Mouse (Mus musculus) testis, postnatal 14 days (tissue): ENCODE measurements around the gene Plod2.
A peak's percentile ranks its signal among the peaks of the same experiment; 100 is the strongest.

ENCODE experiments used
- DNase-seq: peaks from one replicate; pipeline ENCODE4 v3.0.0; 2021; ENCODE audit warnings: low spot score

Plod2 gene

DNA sequence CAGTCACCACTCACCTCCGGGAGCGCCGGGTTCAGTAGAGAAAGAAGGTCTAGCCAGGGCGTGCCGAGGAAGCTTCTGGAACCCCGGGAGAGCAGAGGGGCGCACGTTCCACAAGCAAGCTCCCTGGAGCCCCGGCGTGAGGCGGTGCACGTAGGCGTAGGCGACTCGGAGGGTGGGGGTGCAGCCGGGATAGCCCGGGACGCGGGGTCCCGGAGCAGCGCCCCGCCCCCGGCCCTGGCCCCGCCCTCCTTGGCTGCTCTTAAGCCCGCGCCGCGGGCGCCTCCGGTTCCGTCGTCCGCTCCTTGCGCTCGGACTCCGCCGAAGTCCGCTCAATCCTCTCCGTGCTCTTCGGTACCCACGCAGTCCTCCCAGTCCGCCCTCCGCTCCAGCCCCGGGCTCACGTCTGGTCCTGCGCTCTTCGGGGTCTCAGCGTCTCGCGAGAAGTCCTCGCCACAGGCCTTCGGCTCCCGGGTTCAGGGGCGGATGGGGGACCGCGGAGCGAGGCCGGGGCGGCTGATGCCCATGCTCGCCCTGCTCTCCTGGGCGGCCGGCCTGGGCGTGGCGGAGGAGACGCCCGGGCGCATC, at the start of gene Plod2:
Gene Plod2, plus strand, starts transcription at position 247 of the 585 bp plus-strand sequence.
- DNase-seq, result peak; percentile 79

DNA sequence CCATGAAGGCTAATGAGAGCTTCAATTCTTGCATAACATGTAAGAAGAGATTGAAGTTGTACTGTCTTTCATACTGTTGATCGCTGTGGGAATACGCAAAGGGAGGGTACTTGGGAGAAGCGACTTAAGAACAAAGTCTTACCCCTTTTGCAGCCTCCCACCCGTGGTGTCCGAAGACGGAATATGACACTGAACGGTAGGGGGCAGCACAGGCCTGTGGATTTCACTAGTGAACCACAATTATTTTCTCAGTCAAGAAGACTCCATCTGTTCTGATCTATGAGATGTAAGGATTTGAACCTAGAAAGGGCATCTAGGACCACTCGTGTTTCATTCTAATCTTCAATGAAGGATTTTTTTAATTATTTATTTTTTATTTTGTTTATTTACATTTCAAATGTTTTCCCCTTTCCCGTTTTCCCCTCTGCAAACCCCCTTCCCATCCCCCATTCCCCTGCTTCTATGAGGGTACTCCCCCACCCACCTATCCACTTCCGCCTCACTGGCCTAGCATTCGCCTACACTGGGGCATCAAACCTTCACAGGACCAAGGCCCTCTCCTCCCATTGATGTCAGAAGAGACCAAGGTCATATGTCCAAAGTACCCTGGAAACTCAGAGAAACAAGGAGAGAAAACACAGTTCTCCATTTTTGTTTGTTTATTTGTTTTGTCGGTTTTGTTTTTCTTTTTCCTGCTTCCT, 42.2 kb upstream of the Plod2 start:
- DNase-seq, result peak; percentile 60

DNA sequence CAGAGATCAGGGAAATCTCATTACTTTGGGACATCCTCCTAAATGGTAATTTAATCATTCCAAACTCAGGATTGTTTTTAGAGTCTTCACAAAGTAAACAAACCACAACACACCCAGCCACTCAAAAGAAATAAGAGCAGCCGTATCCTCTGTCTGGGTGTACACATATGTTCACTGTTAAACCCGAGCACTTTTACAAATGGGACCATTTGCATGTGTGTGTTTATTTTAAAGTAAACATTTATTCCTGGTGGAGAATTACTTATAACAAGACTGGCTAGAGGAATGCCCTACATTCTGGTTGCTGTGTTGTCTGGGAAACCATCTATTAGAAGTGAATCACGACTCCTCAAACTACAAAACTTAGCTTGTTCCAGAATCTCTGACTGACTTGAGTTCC, 37.8 kb upstream of the Plod2 start:
- no peak for DNase-seq

DNA sequence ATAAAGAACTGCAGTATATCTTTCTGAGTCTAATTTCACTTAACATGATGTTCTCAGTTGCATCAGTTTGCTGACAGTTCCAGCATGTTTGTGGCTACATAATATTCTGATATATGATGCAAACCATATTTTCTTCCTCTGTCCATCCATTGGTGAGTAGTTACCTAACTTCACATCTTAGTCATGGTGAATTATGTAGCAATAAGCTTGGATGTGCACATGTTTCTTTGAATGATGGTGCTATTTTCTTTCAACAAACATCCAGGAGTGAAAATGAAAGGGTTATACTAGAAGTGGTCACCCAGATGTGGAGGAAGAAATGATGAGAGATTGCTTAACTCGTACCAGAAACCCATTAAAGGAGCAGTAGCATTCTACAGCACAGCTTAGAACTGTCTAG, 37.1 kb upstream of the Plod2 start:
- DNase-seq, result no peak

DNA sequence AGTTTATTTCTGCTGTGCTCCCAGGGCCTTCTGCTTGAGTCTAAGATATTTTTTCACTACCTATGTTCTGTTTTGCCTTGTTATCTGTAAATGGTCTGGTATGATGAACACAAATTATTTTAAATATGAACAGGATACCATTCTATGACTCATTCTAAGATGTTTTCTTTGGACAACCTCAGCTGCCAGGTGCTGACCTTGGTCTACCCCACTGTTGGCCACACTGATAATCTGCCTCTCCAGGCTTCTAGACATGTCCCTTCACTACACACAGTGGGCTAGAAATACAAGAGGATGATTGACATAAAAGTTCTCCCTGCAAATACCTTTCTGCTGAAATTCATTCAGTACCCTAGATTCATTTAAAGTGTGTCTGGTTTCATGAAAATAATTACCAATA, 30.3 kb upstream of the Plod2 start:
- DNase-seq, result no peak

DNA sequence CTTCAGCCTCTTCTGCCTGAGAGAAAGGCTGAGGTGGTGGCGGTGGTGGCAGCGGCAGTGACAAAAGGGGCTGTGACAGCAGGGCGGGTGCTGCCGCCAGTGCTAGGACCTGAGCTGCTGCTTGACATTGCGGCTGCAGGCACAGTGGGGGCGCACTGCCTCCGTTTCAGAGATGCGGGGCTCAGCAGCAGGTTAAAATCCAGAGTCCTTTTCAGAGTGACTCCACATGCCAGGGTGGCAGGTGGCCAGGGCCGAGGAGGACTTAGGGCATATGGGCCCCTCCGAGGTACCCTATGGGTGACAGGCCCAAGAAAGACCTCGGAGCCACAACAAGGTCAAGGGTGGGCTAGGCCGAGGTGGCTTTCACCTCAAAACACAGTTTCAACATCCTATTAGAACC, 25.0 kb upstream of the Plod2 start:
- DNase-seq, result no peak

DNA sequence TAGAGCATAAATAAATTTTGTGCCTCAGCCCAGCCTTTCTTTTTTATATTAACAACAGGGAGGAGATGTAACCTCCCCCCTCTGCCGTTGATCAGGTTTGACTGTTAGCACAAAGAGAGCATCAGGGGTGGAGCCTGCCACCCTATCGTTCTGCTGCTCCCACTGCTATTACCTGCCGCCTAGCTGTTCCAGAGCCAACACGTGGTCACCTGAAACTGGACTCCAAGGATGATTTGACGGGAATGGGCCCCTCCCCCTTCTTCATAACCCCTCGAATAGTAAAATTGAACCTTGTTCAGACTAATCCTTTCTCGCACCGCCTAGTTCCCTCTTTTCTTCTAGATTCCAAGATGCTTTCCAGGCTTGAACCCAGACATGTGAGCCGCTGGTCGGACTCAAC, 21.3 kb upstream of the Plod2 start:
- DNase-seq, result no peak

DNA sequence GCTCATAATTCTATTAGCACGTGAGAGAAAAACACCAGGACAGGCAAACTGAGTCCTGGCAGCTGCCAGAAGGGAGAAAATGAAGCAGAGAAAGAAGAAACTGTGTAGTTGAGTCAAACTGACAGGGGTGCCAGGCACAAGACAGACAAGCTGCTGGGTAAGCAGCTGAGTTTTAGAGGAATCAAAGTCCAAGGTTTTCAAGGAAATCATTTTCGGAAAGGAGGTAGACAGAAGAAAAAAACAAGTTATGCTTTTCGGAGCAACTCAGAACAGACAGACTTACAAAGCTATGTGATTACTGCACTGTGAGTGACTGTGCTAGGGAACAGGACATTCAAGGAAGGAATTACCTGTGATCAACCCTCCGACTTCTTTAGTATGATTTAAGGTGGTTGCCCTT, 17.5 kb upstream of the Plod2 start:
- DNase-seq, result no peak

DNA sequence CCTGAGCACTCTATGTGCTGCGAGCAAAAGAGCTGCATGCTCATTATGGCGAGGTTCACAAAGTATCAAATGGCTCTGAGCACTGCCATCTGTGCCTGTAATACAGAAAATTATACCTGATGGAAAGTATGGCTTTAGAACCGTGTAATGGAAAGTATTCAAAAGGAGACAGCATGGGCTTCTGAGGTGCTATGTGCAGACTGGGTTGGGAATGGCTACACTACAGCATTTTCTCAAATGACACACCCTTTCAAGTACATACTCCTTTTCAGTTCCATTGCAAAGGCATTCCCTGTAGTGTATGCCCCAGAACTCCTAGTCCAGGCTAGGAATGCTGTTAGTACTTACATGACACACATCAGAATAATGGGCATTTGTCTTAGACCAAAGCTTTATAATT, 12.0 kb upstream of the Plod2 start:
- no peak for DNase-seq

DNA sequence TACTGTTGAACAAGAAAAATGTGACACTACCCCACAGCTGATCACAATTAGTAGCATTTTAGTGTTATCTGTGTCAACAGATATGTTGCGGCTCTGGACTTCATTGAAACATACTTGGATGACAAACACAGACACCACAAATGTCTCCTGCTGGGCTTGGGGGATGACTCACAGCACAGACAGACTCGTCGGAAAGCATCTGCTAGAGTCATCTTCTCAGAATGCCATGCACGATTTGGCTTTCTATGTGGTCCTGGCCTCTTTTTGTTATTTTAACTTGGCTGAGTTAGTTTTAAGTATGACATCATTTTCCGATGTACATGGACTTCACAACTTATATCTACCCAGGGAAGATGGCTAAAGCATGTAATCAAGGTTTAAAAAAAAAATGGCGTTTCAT, 4.3 kb upstream of the Plod2 start:
- no peak for DNase-seq

DNA sequence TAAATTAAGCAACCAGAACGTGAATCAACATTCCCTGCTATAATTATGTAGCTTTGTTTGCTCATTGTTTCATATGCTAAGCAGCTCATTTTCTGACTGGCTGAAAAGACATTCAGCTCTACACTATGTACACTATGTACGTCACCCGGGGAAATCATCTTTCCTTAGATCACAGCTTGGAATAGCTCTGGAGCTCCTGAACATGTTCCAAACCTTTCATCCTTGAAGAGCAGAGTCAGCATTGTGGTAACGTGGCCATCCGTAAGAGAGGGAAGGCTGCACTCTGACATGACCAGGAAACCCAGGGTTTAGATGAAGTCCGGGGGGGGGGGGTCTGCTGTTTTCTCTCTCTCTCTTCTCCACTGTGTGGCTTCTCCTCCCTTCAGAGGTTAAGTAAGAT, 3.8 kb upstream of the Plod2 start:
- DNase-seq, result no peak

DNA sequence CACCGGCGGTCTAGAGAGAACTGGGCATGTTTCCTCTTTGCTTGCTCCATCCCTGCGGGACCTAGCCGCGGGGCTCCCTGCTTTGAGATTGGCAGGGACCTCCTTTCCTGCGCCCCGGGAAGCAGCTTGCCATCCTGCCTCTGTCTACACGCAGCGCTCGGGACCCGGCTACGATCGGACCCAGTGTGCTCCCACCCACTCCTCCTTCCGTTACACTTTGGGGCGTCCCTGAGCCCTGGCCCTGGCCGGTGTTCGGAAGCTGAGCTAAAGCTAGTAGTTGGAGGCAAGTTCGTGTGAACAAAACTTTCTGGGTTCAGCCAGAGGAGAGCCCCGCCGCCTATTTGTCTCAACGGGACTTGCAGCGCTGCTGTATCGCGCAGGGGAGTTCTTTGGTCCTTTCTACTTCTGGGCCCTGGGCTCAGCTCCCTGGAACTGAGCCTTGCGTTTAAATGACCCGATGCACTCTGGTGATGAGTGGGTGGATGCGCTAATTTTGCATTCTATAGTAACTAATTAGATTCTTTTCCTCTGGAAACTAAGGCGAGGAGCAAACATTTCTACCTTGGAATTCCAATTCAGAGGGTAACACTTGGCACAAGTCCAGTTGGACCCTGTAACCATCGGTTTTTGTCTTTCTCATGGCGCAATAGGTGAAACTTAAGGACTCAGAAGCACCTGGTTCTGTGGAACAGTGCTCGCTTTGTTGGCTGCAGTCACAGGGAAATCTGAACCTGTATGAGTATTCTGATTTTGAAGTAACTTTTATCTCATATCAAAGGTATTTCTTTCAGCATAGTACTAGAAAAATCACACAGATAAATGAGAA, 781 bp downstream of the Plod2 start:
- peak; percentile 49 for DNase-seq

DNA sequence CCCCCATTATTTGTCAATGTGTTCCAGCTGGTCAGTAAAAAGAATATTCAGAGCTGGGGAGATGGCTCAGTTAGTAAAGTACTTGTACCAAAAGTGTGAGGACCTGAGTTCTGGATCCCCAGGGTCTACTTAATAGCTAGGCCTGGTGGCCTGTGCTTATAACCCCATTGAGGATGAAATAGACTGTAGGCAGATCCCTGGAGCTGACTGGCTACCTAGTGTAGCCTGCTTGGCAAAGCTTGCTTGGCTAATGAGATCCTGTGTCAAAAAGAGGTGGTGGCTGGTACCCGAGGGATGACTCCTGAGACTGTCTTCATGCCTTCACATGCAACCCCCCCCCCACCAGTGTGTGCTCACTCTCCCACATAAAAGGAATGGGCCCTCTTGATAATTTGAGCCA, 2.1 kb downstream of the Plod2 start:
- no peak for DNase-seq

DNA sequence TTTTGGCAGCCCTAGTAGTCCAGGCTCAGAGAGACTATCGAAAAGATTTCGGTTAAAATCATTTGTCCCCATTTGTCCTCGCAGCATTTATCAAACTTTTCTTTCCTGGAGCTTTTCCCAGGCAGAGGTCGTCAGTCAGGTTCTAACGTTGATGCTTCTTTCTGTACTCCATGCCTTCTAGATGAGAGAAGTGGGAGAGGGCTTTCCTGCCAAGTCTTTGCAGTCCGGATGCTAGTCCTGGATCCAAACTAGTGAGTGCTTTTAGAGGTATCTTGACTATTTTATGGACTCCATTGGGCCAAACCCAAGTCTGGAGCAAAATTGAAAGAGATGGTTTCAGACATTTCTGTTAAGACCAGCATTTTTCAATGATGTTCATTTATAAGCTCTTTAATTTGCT, 3.0 kb downstream of the Plod2 start:
- DNase-seq, result no peak

DNA sequence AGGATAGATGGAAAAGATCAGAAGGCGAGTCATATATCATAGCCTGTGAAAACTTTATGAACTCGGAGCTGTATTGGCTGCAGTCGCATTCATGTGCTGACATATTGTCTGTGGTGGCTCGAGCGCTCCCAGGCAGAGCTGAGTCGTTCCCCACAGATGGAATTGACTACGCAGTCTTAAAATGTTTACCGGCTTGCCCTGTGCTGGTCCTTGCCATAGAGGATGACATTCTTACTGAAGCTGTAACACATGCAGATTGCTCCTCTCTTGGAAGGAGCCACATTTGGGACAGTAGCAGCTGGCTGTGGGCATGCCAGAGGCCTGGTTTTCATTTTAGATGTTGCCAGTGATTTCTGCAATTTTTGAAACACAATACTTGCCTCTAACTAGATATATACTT, 4.4 kb downstream of the Plod2 start:
- no peak for DNase-seq

DNA sequence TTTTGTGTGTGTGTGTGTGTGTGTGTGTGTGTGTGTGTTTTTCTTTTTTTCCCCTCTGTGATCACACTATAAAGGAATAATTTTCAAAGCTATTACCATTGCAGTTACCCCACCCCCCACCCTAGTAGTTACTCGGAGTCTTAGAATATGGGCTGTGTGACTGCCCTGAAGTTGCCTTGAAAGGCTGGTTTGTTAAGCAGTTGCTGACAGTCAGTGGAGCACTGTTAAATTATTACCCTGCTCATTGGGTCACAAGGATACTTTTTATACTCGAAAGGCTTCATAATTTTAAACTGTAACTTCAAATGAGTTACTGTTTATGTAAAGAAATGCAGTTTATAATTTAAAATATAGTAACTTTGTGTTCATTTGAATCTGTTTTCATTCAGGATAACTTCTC, 5.1 kb downstream of the Plod2 start:
- DNase-seq, result no peak

DNA sequence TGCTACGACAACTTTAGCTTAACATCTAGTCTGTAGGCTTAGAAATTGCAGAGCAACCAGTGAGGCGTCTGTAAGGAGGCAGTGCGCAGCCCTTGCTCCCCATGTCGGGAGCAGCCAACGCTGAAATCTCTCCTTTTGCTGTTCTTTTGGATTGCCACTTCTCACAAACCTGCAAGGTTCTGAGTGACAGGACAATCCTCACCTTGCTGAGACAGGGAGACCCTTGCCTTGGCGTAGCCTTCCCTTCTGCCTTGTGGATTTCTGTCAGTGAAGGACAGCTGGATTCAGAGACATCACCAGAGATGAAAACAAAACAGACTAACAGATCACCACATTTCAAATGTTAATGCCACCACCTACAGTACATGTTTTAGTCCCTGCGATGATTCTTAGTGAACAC, 5.8 kb downstream of the Plod2 start:
- no peak for DNase-seq

DNA sequence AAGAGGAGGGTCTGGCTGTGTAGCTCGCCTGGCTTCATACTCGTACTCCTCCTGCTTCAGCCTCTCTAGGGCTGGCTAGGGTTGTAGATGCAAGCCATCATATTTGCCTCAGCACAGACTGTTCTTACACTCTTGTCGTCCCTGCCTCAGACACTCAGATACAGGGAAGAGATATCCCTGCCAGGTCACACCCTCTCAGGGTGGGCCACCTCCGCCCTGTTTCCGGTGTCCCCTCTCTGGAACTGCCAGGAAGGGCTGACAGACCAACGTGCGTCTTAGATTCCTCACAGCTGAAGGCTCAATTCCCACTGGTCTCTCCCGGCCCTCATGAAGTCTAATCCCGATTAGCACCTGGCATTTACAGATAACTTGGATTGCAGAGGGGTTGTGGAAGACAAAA, 6.6 kb downstream of the Plod2 start:
- DNase-seq, result peak; percentile 37

DNA sequence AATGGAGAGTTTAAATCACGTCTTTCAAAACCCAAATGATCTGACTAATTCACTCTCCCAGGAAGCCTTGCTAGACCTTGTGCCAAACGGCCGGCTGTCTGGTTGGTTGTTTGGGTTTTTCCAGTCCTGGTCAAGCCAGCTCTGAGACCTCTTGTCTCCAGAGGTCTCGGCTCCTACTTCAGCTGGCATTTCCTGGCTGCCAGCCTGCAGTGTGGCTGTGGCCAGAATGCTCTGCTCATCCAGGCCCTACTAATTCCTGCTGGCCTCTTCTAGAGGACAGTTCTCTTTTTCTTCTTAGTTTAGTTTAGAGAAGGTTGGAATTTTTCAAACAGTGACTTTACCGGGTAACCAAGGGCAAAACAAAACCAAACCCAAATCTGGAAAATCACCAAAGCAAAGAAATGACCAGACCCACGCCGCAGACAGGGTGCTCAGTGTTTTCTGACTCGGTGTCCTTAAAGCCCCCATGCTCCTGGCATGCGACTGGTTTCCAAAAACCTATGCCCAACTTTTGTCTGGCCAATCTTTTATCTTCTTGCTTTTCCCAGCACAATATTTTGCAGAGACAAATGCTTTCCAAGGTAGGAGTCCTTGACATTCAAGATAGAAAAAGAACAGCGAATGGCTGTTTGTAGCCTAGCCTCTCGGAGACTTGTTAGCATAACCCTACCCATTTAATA, 7.9 kb downstream of the Plod2 start:
- DNase-seq, result no peak

DNA sequence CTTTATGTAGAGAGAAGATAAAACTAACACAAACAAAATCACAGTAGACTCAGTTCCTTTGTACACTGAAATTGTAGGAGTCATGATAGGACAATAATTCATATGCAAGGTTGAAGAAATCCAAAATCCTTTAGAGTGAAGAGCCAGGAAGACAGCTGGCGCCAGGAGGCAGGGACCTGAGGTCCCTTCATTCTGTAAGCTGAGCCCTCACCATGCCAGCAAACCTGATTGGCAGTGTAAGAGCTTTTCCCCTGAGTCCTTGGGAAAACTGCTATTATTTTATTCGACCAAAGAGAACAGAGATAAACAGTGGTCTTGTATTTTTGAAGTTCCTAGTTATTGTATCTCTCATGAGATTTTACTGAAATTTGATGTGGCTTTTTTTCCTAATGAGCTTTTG, 9.0 kb downstream of the Plod2 start:
- no peak for DNase-seq

DNA sequence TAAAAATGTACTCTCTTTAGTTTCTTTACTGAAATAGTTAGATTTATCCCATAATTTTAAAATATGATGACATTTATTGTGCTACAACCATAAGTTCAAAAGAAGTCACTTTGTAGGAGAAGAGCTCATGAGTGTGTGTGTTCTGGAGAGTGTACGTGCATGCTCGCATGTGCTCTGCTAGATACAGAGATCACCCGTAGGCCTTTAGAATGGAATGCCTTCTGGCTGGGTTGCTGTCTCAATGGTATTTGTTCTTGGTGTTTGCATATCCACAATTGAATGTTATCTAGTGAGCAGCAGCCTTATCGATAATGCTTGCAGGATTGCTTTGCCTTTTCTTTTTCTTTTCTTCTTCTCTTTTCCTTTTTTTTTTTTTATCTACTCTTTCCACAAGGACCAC, 9.6 kb downstream of the Plod2 start:
- DNase-seq, result no peak

DNA sequence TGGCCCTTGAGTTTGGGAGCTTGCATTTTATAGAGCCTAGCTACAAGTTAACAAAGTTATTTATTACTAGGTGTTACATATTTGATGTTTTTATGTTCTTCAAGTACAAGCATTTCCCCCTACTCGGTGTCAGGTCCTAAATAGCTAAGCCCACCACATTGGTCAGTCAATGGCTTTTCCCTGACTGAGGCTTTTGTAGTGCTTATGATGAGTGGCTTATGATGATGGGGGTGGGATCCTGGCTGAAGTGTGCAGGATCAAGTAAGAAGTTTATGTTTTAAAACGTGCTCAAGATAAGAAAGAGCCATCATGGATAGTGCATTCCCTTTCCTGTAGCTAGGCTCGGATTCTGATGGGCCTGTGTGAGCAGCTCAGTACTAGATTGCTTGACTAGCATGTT, 10.7 kb downstream of the Plod2 start:
- no peak for DNase-seq
